Mouse (Mus musculus) c-Kit-positive CD71-negative TER-119-negative erythroid progenitor cells, embryonic 14.5 days (primary cell): ENCODE data around the gene Bcas3.

ENCODE experiments used
- DNase-seq: peaks from one replicate; pipeline ENCODE4 v3.0.0-alpha.2; 2013; ENCODE audit warnings: low read depth

The Bcas3 gene

GRCm38 (mm10) chr11:85615421-85615820 lies 262.5 kb downstream of the Bcas3 start:
- no peak for DNase-seq

GRCm38 (mm10) chr11:85621486-85621885 lies 268.5 kb downstream of the Bcas3 start:
- DNase-seq, result no peak

GRCm38 (mm10) chr11:85621994-85622393 lies 269.0 kb downstream of the Bcas3 start:
- DNase-seq, result no peak

- no peak for DNase-seq
Measured at GRCm38 (mm10) chr11:85625206-85625605, 272.2 kb downstream of the Bcas3 start.

GRCm38 (mm10) chr11:85626846-85627245 lies 273.9 kb downstream of the Bcas3 start:
- no peak for DNase-seq

- DNase-seq, result no peak
Measured at GRCm38 (mm10) chr11:85627405-85627804, 274.4 kb downstream of the Bcas3 start.

- no peak for DNase-seq
Measured at GRCm38 (mm10) chr11:85628303-85629063, 275.5 kb downstream of the Bcas3 start.

GRCm38 (mm10) chr11:85632568-85632981 lies 279.6 kb downstream of the Bcas3 start:
- DNase-seq, result no peak

GRCm38 (mm10) chr11:85638696-85639495 lies 285.9 kb downstream of the Bcas3 start:
- DNase-seq, result no peak

- no peak for DNase-seq
Measured at GRCm38 (mm10) chr11:85640659-85641058, 287.7 kb downstream of the Bcas3 start.

GRCm38 (mm10) chr11:85641486-85641885 lies 288.5 kb downstream of the Bcas3 start:
- no peak for DNase-seq

- no peak for DNase-seq
Measured at GRCm38 (mm10) chr11:85642591-85642990, 289.6 kb downstream of the Bcas3 start.

GRCm38 (mm10) chr11:85643025-85643424 lies 290.1 kb downstream of the Bcas3 start:
- DNase-seq, result no peak

GRCm38 (mm10) chr11:85643479-85644000 lies 290.6 kb downstream of the Bcas3 start:
- no peak for DNase-seq

GRCm38 (mm10) chr11:85644027-85644747 lies 291.2 kb downstream of the Bcas3 start:
- DNase-seq, result no peak

- no peak for DNase-seq
Measured at GRCm38 (mm10) chr11:85644748-85645060, 291.7 kb downstream of the Bcas3 start.

- no peak for DNase-seq
Measured at GRCm38 (mm10) chr11:85645152-85645835, 292.3 kb downstream of the Bcas3 start.

GRCm38 (mm10) chr11:85648893-85649292 lies 295.9 kb downstream of the Bcas3 start:
- DNase-seq, result no peak

- DNase-seq, result no peak
Measured at GRCm38 (mm10) chr11:85649373-85649772, 296.4 kb downstream of the Bcas3 start.

GRCm38 (mm10) chr11:85657471-85657870 lies 304.5 kb downstream of the Bcas3 start:
- DNase-seq, result no peak

GRCm38 (mm10) chr11:85660304-85660703 lies 307.3 kb downstream of the Bcas3 start:
- DNase-seq, result no peak

- DNase-seq, result no peak
Measured at GRCm38 (mm10) chr11:85667176-85667575, 314.2 kb downstream of the Bcas3 start.
